Mouse (Mus musculus) testis, postnatal 10 days (tissue): ENCODE measurements at regions not wholly inside any gene's neighbourhood (a gene's known extent, or its start where the extent isn't known, plus 50 kb on each side); places are given as distances from the start of the nearest gene placed in this dataset.

Source experiments
- DNase-seq: peaks from one replicate; pipeline ENCODE4 v3.0.0; 2021; ENCODE audit warnings: low spot score

GRCm38 (mm10) chr1:121176541-121176940, 155.8 kb downstream of the Insig2 start:
- no peak for DNase-seq

- DNase-seq, result no peak
Measured at GRCm38 (mm10) chr1:121177136-121177907, 155.1 kb downstream of the Insig2 start.

- DNase-seq, result peak; percentile 39
Measured at GRCm38 (mm10) chr1:121177908-121178311, 154.5 kb downstream of the Insig2 start.

- no peak for DNase-seq
Measured at GRCm38 (mm10) chr1:121178611-121179245, 153.7 kb downstream of the Insig2 start.

GRCm38 (mm10) chr1:121180273-121181030, 151.9 kb downstream of the Insig2 start:
- peak; percentile 83 for DNase-seq

- DNase-seq, result no peak
Measured at GRCm38 (mm10) chr1:121188895-121189294, 143.5 kb downstream of the Insig2 start.

GRCm38 (mm10) chr1:121194800-121195199, 137.6 kb downstream of the Insig2 start:
- no peak for DNase-seq

GRCm38 (mm10) chr1:121215843-121216242, 116.5 kb downstream of the Insig2 start:
- DNase-seq, result peak; percentile 48

- DNase-seq, result no peak
Measured at GRCm38 (mm10) chr1:121224250-121224649, 108.1 kb downstream of the Insig2 start.

GRCm38 (mm10) chr1:121226466-121227232, 105.7 kb downstream of the Insig2 start:
- DNase-seq, result no peak

- DNase-seq, result no peak
Measured at GRCm38 (mm10) chr1:121227233-121227594, 105.2 kb downstream of the Insig2 start.

- DNase-seq, result no peak
Measured at GRCm38 (mm10) chr1:121243576-121243975, 88.8 kb downstream of the Insig2 start.

GRCm38 (mm10) chr1:121247556-121247955, 84.8 kb downstream of the Insig2 start:
- no peak for DNase-seq

GRCm38 (mm10) chr1:121249081-121249480, 83.3 kb downstream of the Insig2 start:
- no peak for DNase-seq

- no peak for DNase-seq
Measured at GRCm38 (mm10) chr1:121250686-121251085, 81.7 kb downstream of the Insig2 start.

- no peak for DNase-seq
Measured at GRCm38 (mm10) chr1:121252056-121252455, 80.3 kb downstream of the Insig2 start.

GRCm38 (mm10) chr1:121254196-121254595, 78.2 kb downstream of the Insig2 start:
- DNase-seq, result no peak
